Mouse (Mus musculus) lung, postnatal 0 days (tissue): ENCODE results near the gene Zfp341. TPM values are rescaled to one million over a fixed set of nuclear protein-coding genes. Genes with fewer than 3 reads are reported as not detected.

Experiments
- ATAC-seq: fragments of 200-750 bp; cut with Nextera tagmentation; 2 replicates; pipeline ENCODE4 v1.8.0; 2017; ENCODE audit warnings: moderate library complexity
- DNase-seq: peaks from one replicate; pipeline ENCODE4 v3.0.0-alpha.2; 2016; ENCODE audit warnings: low spot score
- H3K27ac ChIP-seq: fragments of 300-500 bp; sonication (generic); 2 replicates; pipeline ENCODE4 v1.5.1; 2014; ENCODE audit warnings: antibody characterized with exemption, mild to moderate bottlenecking, low read length, mixed read lengths
- H3K27me3 ChIP-seq: fragments of 300-500 bp; sonication (generic); replicated peaks from 2 replicates; pipeline ENCODE4 v1.6.1; 2014; ENCODE audit warnings: low read length, mixed read lengths; ENCODE audit not compliant: insufficient read depth
- H3K36me3 ChIP-seq: fragments of 300-500 bp; sonication (generic); 2 replicates; pipeline ENCODE4 v1.6.1; 2014; ENCODE audit warnings: low read length, mixed read lengths; ENCODE audit not compliant: insufficient read depth
- H3K4me1 ChIP-seq: fragments of 300-500 bp; sonication (generic); 2 replicates; pipeline ENCODE4 v1.6.1; 2014; ENCODE audit warnings: antibody characterized with exemption, low read depth, low read length, mixed read lengths; ENCODE audit not compliant: insufficient read depth
- H3K4me2 ChIP-seq: fragments of 300-500 bp; sonication (generic); replicated peaks from 2 replicates; pipeline ENCODE4 v1.6.1; 2014; ENCODE audit warnings: low read depth, mild to moderate bottlenecking, low read length, moderate library complexity, mixed read lengths
- H3K4me3 ChIP-seq: fragments of 300-500 bp; sonication (generic); 2 replicates; pipeline ENCODE4 v1.5.1; 2014; ENCODE audit warnings: low read depth, low read length
- H3K9ac ChIP-seq: fragments of 300-500 bp; sonication (generic); replicated peaks from 2 replicates; pipeline ENCODE4 v1.6.1; 2014; ENCODE audit warnings: low read depth, mild to moderate bottlenecking
- H3K9me3 ChIP-seq: fragments of 300-500 bp; sonication (generic); 2 replicates; pipeline ENCODE4 v1.6.1; 2016; ENCODE audit warnings: low read length, mixed read lengths
- CTCF ChIP-seq: IDR thresholded peaks from 2 replicates; pipeline ENCODE4 v1.5.1; 2016; ENCODE audit warnings: antibody characterized with exemption, mild to moderate bottlenecking
- EP300 ChIP-seq: IDR thresholded peaks from 2 replicates; pipeline ENCODE4 v1.6.1; 2016; ENCODE audit warnings: antibody characterized with exemption, mild to moderate bottlenecking, control low read depth
- WGBS: fragments of 180-500 bp; shearing (Covaris S2); extraction: QIAGEN DNeasy Blood & Tissue Kit; methylation state at CpG from one replicate; pipeline ENCODE4 v1.1.7; 2014; 5-methylcytosine and 5-hydroxymethylcytosine counted together
- polyA plus RNA-seq: library from polyadenylated mRNA; unstranded; fragments of >200 nt; fragmentation: Nextera tagmentation; extraction: Ambion mirVana; gene quantifications from 2 replicates; pipeline ENCODE4 v1.2.1, GENCODE M21; 2015

Zfp341 gene
- polyA plus RNA-seq, 1 experiment from 2014 or later, result 0.76 TPM

DNA sequence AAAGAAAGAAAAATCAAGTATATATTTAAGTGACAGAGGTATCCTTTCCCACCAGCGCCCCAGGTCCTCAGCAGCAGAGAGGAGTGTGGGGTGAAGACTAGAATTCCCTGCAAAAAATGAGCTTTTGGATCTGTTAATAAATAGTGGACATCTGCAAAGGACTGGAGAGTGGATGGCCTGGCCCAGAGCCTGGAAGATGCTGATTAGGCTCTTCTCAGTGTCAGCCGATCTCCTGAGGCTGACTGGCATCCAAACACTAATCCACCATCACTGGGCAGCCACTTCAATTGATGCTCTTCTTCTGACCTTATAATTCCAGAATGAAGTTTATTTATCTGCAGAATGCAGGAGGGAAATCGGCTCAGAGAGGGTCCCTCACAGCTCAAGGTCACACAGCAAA, 40.1 kb upstream of the Zfp341 start:
- no peak for DNase-seq
- H3K4me1 ChIP-seq, result peaks cover 6% of the 10 kb centered on the region
- no peak for TF ChIP-seq EP300
- no peak for TF ChIP-seq CTCF
- H3K27me3 ChIP-seq, result no peaks in the 10 kb centered on the region
- ATAC-seq, result no peak
- no peak overlapping the region for H3K9ac ChIP-seq
- no peak overlapping the region for H3K27ac ChIP-seq
- no peak overlapping the region for H3K4me2 ChIP-seq
- 60% methylated on average over 3 of the region's 3 CpGs for WGBS
- H3K4me3 ChIP-seq, result no peak overlapping the region
- no peaks in the 10 kb centered on the region for H3K9me3 ChIP-seq
- no peaks in the 10 kb centered on the region for H3K36me3 ChIP-seq

GRCm38 (mm10) chr2:154574271-154574670, 38.8 kb upstream of the Zfp341 start:
- Histone ChIP-seq H3K4me1 (no peaks in the 10 kb centered on the region), H3K4me2 (no peak overlapping the region), H3K27me3 (no peaks in the 10 kb centered on the region), H3K9ac (no peak overlapping the region), H3K27ac (no peak overlapping the region), H3K4me3 (no peak overlapping the region), H3K36me3 (no peaks in the 10 kb centered on the region), H3K9me3 (no peaks in the 10 kb centered on the region)
- DNase-seq (no peak), ATAC-seq (no peak)
- 70% methylated on average over 7 of the region's 7 CpGs for WGBS
- TF ChIP-seq CTCF (no peak), EP300 (no peak)

- no peak for DNase-seq
- no peak overlapping the region for H3K4me2 ChIP-seq
- H3K4me1 ChIP-seq, result no peaks in the 10 kb centered on the region
- H3K9ac ChIP-seq, result no peak overlapping the region
- no peak overlapping the region for H3K27ac ChIP-seq
- no peak for ATAC-seq
- H3K4me3 ChIP-seq, result no peak overlapping the region
- no peaks in the 10 kb centered on the region for H3K9me3 ChIP-seq
- 56% methylated on average over 12 of the region's 12 CpGs for WGBS
- TF ChIP-seq CTCF (no peak), EP300 (no peak)
- no peaks in the 10 kb centered on the region for H3K36me3 ChIP-seq
- no peaks in the 10 kb centered on the region for H3K27me3 ChIP-seq
Observed at GRCm38 (mm10) chr2:154576876-154577743, 36.0 kb upstream of the Zfp341 start.

DNA sequence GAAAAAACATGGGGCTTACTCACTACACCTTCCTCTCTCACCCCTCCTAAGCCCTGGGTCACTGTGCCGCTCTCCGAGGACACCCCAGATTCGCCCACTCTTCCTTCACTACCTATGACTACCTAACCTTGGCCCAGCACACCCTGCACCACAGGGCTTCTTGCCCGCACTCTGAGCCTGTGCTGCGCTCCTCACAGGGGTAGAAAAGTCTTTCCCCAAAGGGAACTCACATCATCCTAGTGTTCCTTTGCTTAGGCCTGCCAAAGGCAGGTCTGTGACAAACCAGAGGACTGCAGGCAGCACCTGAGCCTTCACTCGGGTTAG, 35.4 kb upstream of the Zfp341 start:
- DNase-seq (no peak), ATAC-seq (no peak)
- Histone ChIP-seq H3K9ac (no peak overlapping the region), H3K36me3 (no peaks in the 10 kb centered on the region), H3K9me3 (no peaks in the 10 kb centered on the region), H3K27me3 (no peaks in the 10 kb centered on the region), H3K4me2 (no peak overlapping the region), H3K27ac (no peak overlapping the region), H3K4me3 (no peak overlapping the region), H3K4me1 (no peaks in the 10 kb centered on the region)
- 86% methylated on average over 6 of the region's 6 CpGs for WGBS
- no peak for TF ChIP-seq EP300

- no peak overlapping the region for H3K27ac ChIP-seq
- peak; percentile 49 for DNase-seq
- no peaks in the 10 kb centered on the region for H3K36me3 ChIP-seq
- no peak overlapping the region for H3K4me3 ChIP-seq
- H3K9ac ChIP-seq, result no peak overlapping the region
- no peak overlapping the region for H3K4me2 ChIP-seq
- no peaks in the 10 kb centered on the region for H3K27me3 ChIP-seq
- no peaks in the 10 kb centered on the region for H3K4me1 ChIP-seq
- 51% methylated on average over 8 of the region's 8 CpGs for WGBS
- H3K9me3 ChIP-seq, result no peaks in the 10 kb centered on the region
- TF ChIP-seq CTCF (no peak), EP300 (no peak)
- ATAC-seq, result peak; percentile 66
Observed at GRCm38 (mm10) chr2:154580586-154580985, 32.5 kb upstream of the Zfp341 start.

DNA sequence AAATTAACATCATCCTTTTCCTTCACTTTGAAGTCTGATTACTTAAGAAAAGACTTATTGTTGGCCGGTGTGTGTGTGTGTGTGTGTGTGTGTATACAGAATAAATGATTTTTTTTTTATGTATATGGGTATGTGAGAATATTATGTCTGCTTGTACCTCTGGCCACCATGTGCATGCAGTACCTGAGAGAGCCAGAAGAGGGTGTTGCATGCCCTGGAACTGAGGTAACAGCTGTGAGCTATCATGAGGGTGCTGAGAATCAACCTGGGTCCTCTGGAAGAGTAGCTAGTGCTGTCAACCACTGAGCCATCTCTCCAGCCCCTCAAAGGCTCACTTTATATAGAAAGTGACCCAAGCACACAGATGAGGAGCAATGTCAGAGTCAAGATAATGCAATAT, 31.7 kb upstream of the Zfp341 start:
- H3K36me3 ChIP-seq, result no peaks in the 10 kb centered on the region
- DNase-seq (no peak), ATAC-seq (no peak)
- peak; percentile 27; the same call in 1 of the 2 replicates for TF ChIP-seq CTCF
- TF ChIP-seq EP300, result no peak
- H3K4me2 ChIP-seq, result no peak overlapping the region
- H3K27me3 ChIP-seq, result no peaks in the 10 kb centered on the region
- no peak overlapping the region for H3K9ac ChIP-seq
- no peak overlapping the region for H3K27ac ChIP-seq
- 78% methylated on average over 1 of the region's 1 CpGs for WGBS
- no peak overlapping the region for H3K4me3 ChIP-seq
- no peaks in the 10 kb centered on the region for H3K9me3 ChIP-seq
- H3K4me1 ChIP-seq, result no peaks in the 10 kb centered on the region
